Mouse (Mus musculus): ENCODE results near the gene Cep128.
"Not testable (repeated sequence)": the region's sequence is repeated elsewhere in the genome, so short reads cannot be mapped to it uniquely, and the experiment has no call there.

Cep128 gene

GRCm38 (mm10) chr12:91384281-91385017 is at the start of gene Cep128, which contains the start of gene Tshr:
Gene Cep128, minus strand, starts transcription at chr12:91384409.
Gene Tshr, plus strand, starts transcription at chr12:91384563.
- DNase-seq: peak; percentile 89 to 90

DNA sequence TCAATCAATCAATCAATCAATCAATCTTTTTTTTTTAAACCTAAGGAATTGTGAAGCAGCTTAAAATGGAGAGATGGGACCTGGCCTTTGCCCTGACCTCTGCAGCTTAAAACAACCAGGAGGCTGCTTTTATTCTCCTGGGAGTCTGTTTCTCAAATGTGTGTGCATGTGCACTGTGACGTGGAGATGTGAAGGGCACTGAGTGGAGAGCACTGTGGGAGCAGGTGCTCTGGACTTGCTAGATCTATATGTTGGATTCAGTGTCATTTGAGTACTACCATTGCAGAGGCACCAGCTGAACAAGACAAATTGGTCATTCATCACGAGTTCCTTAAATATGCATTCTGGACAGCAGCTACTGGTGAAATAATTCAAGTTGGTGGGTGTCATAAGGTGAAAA is 42.9 kb upstream of the Cep128 start:
- no peak for DNase-seq

- no peak for DNase-seq
These were observed 42.3 kb upstream of the Cep128 start for GRCm38 (mm10) chr12:91426499-91426898.

GRCm38 (mm10) chr12:91423125-91423820 is 39.1 kb upstream of the Cep128 start:
- DNase-seq: peak in 1 of 2 experiments; percentile 6

GRCm38 (mm10) chr12:91421272-91421671 is 37.1 kb upstream of the Cep128 start:
- no peak for DNase-seq

DNA sequence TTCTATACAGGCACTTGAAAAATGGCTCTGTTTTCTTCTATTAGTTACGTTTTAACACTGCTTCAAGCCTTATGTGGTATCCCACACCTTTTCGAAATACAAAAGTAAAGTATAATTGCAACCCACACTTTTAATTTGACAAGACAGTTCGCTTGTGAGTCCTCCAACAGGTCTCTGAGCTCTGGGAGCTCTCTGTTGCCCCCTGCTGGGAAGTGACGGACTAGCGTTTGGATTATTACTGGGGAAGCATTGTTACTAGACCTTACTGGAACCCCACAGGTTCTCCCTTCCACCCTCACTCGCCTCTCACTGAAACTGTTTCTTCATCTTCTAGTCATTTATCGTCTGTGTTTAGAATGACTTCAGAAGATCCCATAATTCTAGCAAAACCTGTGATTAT is 34.6 kb upstream of the Cep128 start:
- DNase-seq: peak; percentile 17 to 23

DNA sequence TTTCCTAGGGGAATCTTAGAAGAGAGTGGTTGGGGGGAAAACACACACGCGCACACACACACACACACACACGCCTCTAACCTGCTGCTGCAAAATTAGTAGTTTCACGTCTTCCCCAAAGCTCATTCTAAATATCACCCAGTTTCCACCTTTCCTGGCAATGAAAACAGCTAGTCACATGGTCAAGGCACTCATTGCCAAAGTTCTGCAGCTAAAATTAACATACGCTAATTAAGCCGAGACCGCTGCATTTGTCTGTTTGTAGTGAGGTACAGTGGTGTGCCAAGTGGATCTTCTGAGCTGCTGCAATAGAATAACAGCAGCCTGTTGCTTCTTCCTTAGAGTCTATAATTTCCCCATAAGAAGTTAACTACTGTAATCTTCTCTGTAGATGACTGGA is 32.6 kb upstream of the Cep128 start:
- no peak for DNase-seq

DNA sequence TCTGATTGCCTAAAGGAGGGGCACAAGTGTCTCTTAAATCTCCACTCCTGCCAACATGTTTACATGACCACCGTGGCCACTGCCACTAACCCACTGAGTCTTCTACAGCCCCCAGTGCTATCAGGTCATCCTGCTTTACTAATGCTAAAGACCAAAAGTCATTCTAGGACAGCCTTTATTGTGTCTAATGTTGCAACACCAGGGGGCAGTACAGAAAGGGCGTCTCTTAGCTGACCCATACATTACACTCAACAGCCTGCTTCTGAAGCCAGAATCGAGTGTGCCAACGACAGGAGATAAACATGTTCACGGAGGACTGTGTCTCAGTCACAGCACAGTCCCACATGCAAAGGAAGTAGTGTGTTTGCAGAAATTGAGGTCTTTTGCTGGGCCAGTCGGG is 30.9 kb upstream of the Cep128 start:
- no peak for DNase-seq

GRCm38 (mm10) chr12:91412461-91413182 is 28.4 kb upstream of the Cep128 start:
- no peak for DNase-seq

DNA sequence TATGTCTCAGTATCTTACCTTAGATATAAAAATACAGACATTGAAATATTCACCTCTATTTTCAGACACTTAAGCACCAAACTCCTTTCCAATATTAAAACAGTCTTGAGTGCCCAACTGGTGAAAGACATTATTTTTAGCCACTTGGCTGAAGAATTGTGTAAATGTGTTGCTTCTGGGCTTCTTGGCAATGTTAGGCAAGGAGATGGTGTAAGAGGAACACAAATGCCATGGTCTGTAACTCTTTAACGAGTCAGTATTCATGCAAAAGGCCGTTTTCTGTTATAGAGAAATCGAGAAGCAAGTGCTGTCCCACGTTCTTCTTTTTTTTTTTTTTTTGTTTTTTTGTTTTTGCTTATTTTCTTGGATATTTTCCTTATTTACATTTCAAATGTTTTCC is 26.1 kb upstream of the Cep128 start:
- no peak for DNase-seq

- DNase-seq: no peak
These were observed 16.8 kb upstream of the Cep128 start for GRCm38 (mm10) chr12:91401049-91401352.

DNA sequence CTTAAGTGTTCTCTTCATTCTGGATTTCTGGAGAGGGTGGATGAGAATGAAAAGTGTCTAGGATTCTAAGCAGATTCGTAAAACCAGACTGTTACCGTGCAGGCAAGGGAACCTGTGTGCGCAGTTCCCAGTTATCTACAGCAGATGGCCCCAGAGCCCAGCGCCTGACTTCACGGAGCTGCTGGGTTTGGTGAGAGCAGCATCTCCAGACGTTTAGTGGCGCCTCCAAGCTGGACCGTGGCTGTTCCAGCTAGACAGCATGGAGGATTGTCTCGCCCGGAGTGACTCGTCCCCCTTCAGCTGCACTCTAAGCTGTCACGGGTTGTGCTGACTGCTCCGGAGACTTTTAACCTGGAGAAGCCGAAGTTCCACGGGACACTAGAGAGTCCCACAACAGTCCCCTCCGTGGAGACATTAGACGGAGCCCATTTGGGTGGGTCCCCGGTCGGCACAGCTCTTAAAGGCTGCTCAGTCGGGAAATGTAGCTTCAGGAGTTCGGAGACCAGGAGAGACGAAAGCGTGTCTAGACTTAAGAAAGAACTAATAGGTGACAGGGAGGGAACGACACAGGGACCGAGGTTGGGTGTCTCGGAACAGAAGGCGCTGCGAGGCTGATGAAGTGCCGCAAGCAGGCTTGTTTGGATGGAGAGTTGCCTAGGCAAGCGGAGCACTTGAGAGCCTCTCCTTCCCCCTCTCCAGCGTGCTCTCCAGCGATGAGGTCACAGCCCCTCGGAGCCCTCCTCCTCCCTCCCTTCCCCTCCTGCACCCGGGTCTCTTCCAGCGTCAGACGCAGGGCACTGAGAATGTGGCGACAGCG is 16.2 kb upstream of the Cep128 start:
- peak; percentile 5 to 11 for DNase-seq

GRCm38 (mm10) chr12:91383516-91384264 is 519 bp downstream of the Cep128 start:
- no peak for DNase-seq

GRCm38 (mm10) chr12:91369173-91369572 is 15.0 kb downstream of the Cep128 start:
- no peak for DNase-seq

GRCm38 (mm10) chr12:91353783-91354182 is 30.4 kb downstream of the Cep128 start:
- no peak for DNase-seq

- not testable (repeated sequence) for DNase-seq
These were observed 45.6 kb downstream of the Cep128 start for GRCm38 (mm10) chr12:91338656-91339055.

DNA sequence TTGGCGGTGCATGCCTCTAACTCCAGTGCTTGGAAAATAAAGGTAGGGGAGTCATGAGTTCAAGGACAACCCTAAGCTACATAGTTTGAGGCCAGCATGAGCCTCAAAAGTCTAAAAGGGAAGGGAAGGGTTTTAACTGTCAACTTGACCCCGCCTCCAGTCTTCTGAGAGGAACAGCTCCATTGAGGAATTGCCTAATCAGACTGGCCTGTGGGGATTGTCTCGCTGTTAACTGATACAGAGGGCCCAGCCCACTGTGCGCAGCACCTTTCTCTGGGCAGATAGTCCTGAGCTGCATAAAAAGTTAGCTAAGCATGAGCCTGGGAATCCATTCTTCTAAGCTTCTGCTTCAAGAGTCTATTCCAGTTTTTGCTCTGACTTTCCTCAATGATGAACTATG is 56.7 kb downstream of the Cep128 start:
- no peak for DNase-seq

- DNase-seq: no peak
These were observed 58.1 kb downstream of the Cep128 start for GRCm38 (mm10) chr12:91326104-91326503.

DNA sequence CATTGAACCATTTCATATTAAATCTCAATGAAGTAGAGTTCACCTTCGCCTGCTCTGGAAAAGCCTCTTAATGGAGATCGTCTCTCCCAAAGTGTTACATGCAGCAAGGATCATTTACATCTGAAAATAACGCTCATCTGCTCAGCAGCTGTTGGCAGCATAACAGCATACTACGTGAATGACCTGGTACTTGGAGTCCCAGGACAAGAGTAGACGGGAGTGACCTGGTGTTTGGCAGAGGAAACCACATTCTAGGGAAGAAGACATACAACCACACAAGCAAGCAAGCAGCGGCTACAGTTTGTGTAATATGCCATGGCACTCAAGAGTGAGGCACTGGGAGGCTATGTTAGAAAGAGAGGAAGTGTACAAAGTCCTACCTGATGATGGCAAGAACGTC is 69.2 kb downstream of the Cep128 start:
- DNase-seq: no peak

DNA sequence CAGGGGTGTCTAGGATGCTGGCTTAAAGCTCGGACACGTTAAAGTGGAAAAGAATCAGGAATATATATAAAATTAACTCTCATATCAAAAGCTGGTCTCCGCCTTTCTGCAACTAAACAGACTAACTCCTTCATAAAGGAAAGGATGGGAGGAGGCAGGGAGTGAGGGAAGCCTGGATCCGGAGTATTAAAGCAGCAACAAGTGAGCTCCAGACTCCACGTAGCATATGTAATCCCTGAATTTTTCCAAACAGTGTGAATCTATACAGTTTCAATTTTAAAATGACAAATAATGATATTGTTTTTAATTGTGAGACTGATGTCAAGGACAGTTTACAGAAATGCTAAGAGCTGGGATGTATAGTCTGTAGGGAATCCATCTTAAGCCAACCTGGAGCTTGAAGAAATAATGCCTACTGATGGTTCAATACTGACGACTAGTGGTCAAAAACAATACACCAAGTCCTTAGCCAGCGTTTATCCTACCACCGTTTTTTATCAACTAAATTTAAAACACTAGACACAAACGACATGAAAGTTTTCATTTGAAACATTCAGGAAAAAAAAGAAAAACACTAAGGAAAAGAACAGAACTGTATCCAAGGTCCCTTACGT is 70.1 kb downstream of the Cep128 start:
- DNase-seq: no peak

- no peak for DNase-seq
These were observed 71.6 kb downstream of the Cep128 start for GRCm38 (mm10) chr12:91312591-91312990.

DNA sequence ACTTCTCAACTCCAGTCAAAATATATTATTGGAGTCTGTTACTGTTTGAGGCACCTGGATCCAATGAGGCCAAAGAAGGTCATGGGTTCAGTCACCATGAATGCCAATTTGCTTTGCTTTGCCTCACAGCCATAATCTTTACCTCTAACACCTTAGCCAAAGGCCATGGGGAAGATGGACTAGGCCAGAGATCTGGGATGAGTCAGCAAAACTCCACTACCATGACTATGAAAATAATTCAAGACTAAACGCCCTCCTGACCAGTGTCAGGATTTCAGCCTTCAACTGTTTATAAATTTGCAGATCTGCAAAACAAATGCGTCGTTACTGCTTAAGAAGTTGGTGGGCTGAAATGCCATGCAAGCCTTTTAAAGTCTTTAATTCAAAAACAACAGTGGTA is 76.5 kb downstream of the Cep128 start:
- DNase-seq: no peak
